Mouse (Mus musculus) embryonic fibroblast, embryonic 13.5 days (primary cell): ENCODE data around the gene Nrg4.

ENCODE experiments used
- CTCF ChIP-seq: IDR thresholded peaks from 2 replicates; pipeline ENCODE4 v1.5.1; 2011; ENCODE audit warnings: mild to moderate bottlenecking, control low read depth, low read length, moderate library complexity, borderline replicate concordance; ENCODE audit not compliant: insufficient read depth
- POLR2A ChIP-seq: IDR thresholded peaks from 2 replicates; pipeline ENCODE4 v1.6.1; 2011; ENCODE audit warnings: low read depth, mild to moderate bottlenecking, control low read depth, low read length, moderate library complexity

DNA sequence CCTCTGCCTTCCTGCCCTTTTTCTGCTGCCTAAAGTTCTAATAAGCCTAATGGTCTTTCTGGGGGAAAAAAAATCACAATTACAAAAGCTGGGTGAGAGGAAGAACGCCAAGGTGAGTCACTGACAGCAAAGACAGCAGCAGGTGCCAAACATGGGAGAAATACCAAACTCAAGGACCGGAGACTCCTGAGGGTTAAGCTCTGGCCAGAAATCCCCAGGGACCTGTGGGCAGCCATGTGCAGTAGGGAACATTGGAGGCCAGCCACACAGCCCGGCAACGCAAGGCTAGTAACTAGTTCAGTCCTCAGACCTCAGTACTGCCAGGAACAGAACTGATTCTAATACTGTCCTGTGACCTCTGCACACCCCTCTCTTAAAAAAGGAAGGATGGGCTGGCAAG lies 98.5 kb downstream of the Nrg4 start:
- TF ChIP-seq CTCF (no peak), POLR2A (no peak)
